Mouse (Mus musculus): ENCODE data around the gene Rpl22. TPM values are rescaled to one million over a fixed set of nuclear protein-coding genes. Genes with fewer than 3 reads are reported as not detected.

The Rpl22 gene
- polyA plus RNA-seq (2014; fragmentation: Illumina TruSeq; extraction: RNeasy Lipid Tissue Mini Kit (QIAGEN cat#74804); ENCODE audit: low read depth, low replicate concordance): 126 TPM

DNA sequence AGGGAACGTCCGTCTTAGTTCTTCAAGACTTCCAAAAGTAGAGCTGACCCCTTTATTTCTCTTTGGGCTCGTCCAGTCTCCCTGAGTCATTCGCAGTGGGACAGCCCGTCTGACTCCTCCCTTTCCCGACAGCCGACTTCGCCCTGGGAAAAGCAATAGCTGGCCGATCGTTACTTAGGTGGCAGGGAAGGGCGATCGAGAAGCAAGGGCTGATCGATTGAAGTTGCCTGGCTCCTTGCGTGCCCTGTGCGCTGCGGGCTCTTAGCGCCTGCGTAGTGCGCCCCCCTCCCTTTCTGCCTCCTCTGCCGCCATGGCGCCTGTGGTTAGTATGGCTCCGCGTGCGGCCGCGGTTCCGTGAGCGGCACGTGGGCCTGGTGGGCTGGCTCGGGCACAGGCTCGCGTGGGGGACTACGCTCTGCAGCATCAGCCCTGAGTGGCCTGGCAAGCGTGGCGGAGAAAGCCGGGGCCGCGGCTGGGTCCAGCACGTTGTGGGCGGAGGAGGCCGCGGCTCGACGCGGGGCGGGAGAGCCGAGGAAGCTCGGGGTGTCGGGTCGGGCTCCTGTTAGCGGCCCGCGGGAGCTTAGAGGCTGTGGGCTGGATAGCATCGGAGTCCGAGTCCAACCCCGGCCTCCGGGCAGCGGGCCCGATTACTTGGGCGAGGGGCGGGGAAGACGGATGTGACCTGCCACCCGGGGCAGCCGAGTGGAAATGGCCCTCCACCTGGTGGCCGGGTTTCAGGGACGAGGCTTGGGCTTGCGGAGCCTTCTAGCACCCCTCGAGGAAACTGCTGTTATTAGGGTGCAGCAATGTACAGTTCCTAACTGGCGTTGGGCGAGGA, at the start of gene Rpl22:
TSS of gene Rpl22 (plus strand) at position 169 of the 838 bp plus-strand sequence.

DNA sequence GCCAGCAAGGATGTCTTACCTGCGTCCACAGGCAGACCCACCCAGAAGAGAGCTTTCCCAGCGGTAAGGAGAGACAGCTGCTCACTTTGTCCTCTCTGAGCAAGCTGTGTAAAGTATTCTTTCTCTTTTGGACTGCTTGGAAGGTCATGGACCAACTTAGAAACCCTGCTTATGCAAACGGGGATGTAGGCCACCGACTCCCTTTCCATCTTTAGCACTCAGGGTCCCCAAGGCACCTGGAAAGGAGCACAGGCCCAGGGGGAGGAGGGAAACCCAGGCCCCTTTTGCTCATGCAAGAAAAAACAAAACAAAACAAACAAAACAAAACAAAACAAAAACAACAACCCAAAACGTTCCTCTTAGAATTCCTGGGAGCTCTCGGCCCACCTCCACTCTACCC, 34.0 kb upstream of the Rpl22 start, which contains the start of gene Hes3:
TSS of gene Hes3 (minus strand) at position 101 of the 400 bp plus-strand sequence.

DNA sequence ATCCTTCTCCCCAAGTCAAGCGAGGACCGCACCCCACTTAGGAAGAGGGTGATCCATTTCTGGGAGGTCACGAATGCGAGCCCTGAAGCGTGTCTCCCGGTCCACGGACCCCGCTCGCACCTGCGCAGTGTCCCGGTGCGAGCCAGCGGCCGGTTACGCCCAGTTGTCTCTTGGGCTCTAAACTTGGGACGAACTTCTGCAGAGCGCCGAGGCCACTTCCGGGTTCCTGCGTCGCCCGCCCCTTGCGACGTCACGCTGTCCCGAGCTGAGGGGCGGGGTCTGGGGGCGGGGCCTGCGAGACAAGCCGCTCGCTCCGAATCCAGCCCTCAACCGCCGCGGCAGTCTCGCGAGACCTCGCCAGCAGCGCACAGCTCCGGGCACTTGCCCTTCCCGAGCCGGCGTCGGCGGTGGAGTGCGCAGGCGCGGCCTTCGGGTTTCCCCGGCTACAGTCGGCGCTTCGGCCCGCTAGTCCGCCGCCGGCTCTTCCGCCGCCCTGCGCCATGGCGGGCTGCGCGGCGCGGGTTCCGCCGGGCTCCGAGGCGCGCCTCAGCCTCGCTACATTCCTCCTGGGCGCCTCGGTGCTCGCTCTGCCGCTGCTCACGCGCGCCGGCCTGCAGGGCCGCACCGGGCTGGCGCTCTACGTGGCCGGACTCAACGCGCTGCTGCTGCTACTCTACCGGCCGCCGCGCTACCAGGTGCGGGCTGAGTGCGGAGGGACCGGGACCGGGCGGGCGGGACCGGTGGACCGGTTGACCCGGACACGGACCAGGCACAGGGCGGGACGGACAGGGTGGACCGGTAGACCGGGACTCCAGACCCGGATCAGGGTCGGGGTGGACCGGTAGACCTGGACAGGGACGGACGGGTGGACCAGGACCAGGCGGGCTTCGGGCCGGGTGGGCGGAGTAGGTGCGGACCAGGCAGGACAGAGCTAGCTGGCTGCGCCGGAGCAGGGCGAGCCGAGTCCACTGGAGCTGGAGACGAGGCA, 28.4 kb upstream of the Rpl22 start, which contains the start of gene Icmt:
TSS of gene Icmt (plus strand) at position 354 of the 988 bp plus-strand sequence.

DNA sequence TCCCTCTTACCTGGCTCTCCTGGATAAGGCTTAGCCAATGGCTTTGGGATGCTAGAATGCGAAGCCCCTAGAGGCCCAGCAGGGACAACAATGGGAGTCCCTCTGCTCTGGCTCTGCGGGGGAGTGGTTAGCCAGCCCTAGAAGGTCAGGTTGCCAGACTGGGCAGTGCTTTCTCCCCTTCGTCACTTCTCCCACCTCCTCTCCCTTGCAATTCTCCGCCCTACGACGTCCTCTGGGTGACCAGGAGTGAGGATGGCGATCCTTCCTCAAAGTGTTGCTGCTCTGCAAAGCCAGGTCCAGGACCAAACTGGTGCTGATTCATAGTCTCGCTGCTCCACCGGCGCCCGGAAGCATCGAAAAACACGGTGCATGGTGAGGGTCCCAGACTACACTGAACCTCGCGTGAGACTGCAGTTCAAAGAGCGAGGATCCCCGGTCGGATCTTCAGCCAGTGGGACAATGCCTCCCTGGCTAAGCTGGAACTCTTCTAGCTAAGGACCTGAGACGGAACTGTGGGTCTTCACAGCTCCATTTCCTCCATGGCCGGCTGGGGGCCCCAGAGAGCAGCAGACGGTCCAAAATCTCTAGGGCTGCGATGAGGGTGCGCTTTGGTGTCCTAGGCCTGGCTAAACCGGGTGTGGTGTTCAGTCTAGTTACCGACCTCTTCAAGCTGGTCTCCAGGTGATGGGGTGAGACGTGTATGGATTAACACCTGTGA, 6.9 kb upstream of the Rpl22 start, which contains the start of gene Rnf207:
TSS of gene Rnf207 (minus strand) at position 477 of the 718 bp plus-strand sequence.

DNA sequence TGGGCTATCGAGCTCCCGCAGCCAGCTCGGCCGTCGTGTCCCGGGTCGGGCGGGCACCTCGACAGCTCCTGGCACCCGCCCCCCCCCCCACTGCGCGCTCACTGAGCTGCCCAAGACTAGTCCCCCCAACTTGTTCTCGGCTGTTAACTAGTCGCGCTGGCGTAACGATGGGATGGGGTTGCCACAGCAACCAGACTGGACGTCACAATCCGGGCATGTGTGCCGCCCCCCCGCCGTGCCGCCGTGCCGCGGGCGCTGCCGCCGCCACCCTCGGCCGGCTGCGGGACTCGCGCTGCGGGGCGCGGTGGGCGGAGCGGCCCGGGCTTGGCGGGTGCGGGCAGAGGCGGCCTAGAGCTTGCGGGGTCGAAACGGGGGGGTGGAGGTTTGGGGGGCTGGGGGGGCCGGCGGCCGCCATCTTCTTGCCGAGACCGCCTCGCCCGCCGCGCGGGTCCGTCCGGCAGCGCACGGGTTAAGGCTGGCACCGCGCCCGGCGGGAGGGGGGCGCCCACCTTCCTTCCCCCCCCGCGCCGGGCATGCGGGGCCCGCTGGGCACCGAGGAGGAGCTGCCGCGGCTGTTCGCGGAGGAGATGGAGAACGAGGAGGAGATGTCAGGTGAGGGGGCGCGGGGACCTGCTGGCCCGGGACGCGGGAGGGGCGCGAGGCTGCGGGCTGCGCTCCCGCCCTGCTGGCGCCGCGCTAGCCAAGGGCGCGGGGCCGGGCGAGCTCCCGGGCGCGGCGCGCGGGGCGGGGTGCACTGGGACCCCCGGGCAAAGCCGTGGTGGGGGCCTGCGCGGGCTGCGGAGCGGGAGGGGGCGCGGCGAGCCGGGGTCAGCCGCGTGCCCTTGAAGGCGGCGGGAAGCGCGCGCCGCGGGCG, 13.1 kb downstream of the Rpl22 start, which contains the start of gene Chd5:
TSS of gene Chd5 (plus strand) at position 233 of the 874 bp plus-strand sequence.

Other genes with a start within 250 kb of the Rpl22 start
- not detected for gene Tnfrsf25, start 209.8 kb upstream of the Rpl22 start, polyA plus RNA-seq (2014; fragmentation: Illumina TruSeq; extraction: RNeasy Lipid Tissue Mini Kit (QIAGEN cat#74804); ENCODE audit: low read depth, low replicate concordance)
- gene Espn, start 173.4 kb upstream of the Rpl22 start, polyA plus RNA-seq (2014; fragmentation: Illumina TruSeq; extraction: RNeasy Lipid Tissue Mini Kit (QIAGEN cat#74804); ENCODE audit: low read depth, low replicate concordance): 3.5 TPM
- 0.22 TPM for gene Hes2, start 166.9 kb upstream of the Rpl22 start, polyA plus RNA-seq (2014; fragmentation: Illumina TruSeq; extraction: RNeasy Lipid Tissue Mini Kit (QIAGEN cat#74804); ENCODE audit: low read depth, low replicate concordance)
- 28.5 TPM for gene Acot7, start 147.6 kb upstream of the Rpl22 start, polyA plus RNA-seq (2014; fragmentation: Illumina TruSeq; extraction: RNeasy Lipid Tissue Mini Kit (QIAGEN cat#74804); ENCODE audit: low read depth, low replicate concordance)
- gene Gpr153, start 51.5 kb upstream of the Rpl22 start, polyA plus RNA-seq (2014; fragmentation: Illumina TruSeq; extraction: RNeasy Lipid Tissue Mini Kit (QIAGEN cat#74804); ENCODE audit: low read depth, low replicate concordance): 1.2 TPM
- not detected for gene Hes3, start 34.1 kb upstream of the Rpl22 start, polyA plus RNA-seq (2014; fragmentation: Illumina TruSeq; extraction: RNeasy Lipid Tissue Mini Kit (QIAGEN cat#74804); ENCODE audit: low read depth, low replicate concordance)
- gene Icmt, start 28.5 kb upstream of the Rpl22 start, polyA plus RNA-seq (2014; fragmentation: Illumina TruSeq; extraction: RNeasy Lipid Tissue Mini Kit (QIAGEN cat#74804); ENCODE audit: low read depth, low replicate concordance): 13.3 TPM
- gene Rnf207, start 6.7 kb upstream of the Rpl22 start, polyA plus RNA-seq (2014; fragmentation: Illumina TruSeq; extraction: RNeasy Lipid Tissue Mini Kit (QIAGEN cat#74804); ENCODE audit: low read depth, low replicate concordance): not detected
- 93.6 TPM for gene Chd5, start 12.9 kb downstream of the Rpl22 start, polyA plus RNA-seq (2014; fragmentation: Illumina TruSeq; extraction: RNeasy Lipid Tissue Mini Kit (QIAGEN cat#74804); ENCODE audit: low read depth, low replicate concordance)
- 0.56 TPM for gene Nphp4, start 151.0 kb downstream of the Rpl22 start, polyA plus RNA-seq (2014; fragmentation: Illumina TruSeq; extraction: RNeasy Lipid Tissue Mini Kit (QIAGEN cat#74804); ENCODE audit: low read depth, low replicate concordance)
- gene Kcnab2, start 152.1 kb downstream of the Rpl22 start, polyA plus RNA-seq (2014; fragmentation: Illumina TruSeq; extraction: RNeasy Lipid Tissue Mini Kit (QIAGEN cat#74804); ENCODE audit: low read depth, low replicate concordance): 4.6 TPM

Measured in testis, adult 10 weeks (tissue).